Mouse (Mus musculus): ENCODE data around the gene Slc23a2.

The Slc23a2 gene

GRCm38 (mm10) chr2:132135876-132136637 is 8.9 kb downstream of the Slc23a2 start:
- in situ Hi-C loops (cut with MboI; ENCODE audit: low sequenced_read_pairs), result loop anchor here (10.0 kb wide), 1 partner anchor 311 kb away; no protein-coding TSS in a partner anchor

- in situ Hi-C loops (cut with MboI; ENCODE audit: low sequenced_read_pairs), result loop anchor here (10.0 kb wide), 1 partner anchor 310 kb away; no protein-coding TSS in a partner anchor
Observed at GRCm38 (mm10) chr2:132134758-132135157, 10.2 kb downstream of the Slc23a2 start.

GRCm38 (mm10) chr2:132133436-132133835 is 11.5 kb downstream of the Slc23a2 start:
- in situ Hi-C loops (cut with MboI; ENCODE audit: low sequenced_read_pairs), result loop anchor here (10.0 kb wide), 1 partner anchor 309 kb away; no protein-coding TSS in a partner anchor

GRCm38 (mm10) chr2:132131266-132131665 is 13.6 kb downstream of the Slc23a2 start:
- in situ Hi-C loops (cut with MboI; ENCODE audit: low sequenced_read_pairs), result loop anchor here (10.0 kb wide), 1 partner anchor 306 kb away; no protein-coding TSS in a partner anchor

GRCm38 (mm10) chr2:132129980-132130379 is 14.9 kb downstream of the Slc23a2 start:
- in situ Hi-C loops (cut with MboI; ENCODE audit: low sequenced_read_pairs), result loop anchor here (10.0 kb wide), 1 partner anchor 305 kb away; no protein-coding TSS in a partner anchor

- in situ Hi-C loops (cut with MboI; ENCODE audit: low sequenced_read_pairs), result no loop called here
Observed at GRCm38 (mm10) chr2:132129247-132129646, 15.7 kb downstream of the Slc23a2 start.

GRCm38 (mm10) chr2:132127904-132128303 is 17.0 kb downstream of the Slc23a2 start:
- in situ Hi-C loops (cut with MboI; ENCODE audit: low sequenced_read_pairs), result no loop called here

- in situ Hi-C loops (cut with MboI; ENCODE audit: low sequenced_read_pairs), result no loop called here
Observed at GRCm38 (mm10) chr2:132126292-132126691, 18.6 kb downstream of the Slc23a2 start.

- in situ Hi-C loops (cut with MboI; ENCODE audit: low sequenced_read_pairs), result no loop called here
Observed at GRCm38 (mm10) chr2:132123063-132123462, 21.8 kb downstream of the Slc23a2 start.

GRCm38 (mm10) chr2:132121050-132121449 is 23.9 kb downstream of the Slc23a2 start:
- in situ Hi-C loops (cut with MboI; ENCODE audit: low sequenced_read_pairs), result no loop called here

- in situ Hi-C loops (cut with MboI; ENCODE audit: low sequenced_read_pairs), result loop anchor here (5.0 kb wide), 1 partner anchor 131 kb away; no protein-coding TSS in a partner anchor
Observed at GRCm38 (mm10) chr2:132118646-132119045, 26.3 kb downstream of the Slc23a2 start.

GRCm38 (mm10) chr2:132115936-132116335 is 29.0 kb downstream of the Slc23a2 start:
- in situ Hi-C loops (cut with MboI; ENCODE audit: low sequenced_read_pairs), result loop anchor here (5.0 kb wide), 1 partner anchor 129 kb away; no protein-coding TSS in a partner anchor

GRCm38 (mm10) chr2:132115344-132115743 is 29.6 kb downstream of the Slc23a2 start:
- in situ Hi-C loops (cut with MboI; ENCODE audit: low sequenced_read_pairs), result loop anchor here (5.0 kb wide), 1 partner anchor 128 kb away; no protein-coding TSS in a partner anchor

- in situ Hi-C loops (cut with MboI; ENCODE audit: low sequenced_read_pairs), result no loop called here
Observed at GRCm38 (mm10) chr2:132113962-132114759, 30.7 kb downstream of the Slc23a2 start.

- in situ Hi-C loops (cut with MboI; ENCODE audit: low sequenced_read_pairs), result no loop called here
Observed at GRCm38 (mm10) chr2:132112319-132112718, 32.6 kb downstream of the Slc23a2 start.

- in situ Hi-C loops (cut with MboI; ENCODE audit: low sequenced_read_pairs), result no loop called here
Observed at GRCm38 (mm10) chr2:132111905-132112304, 33.0 kb downstream of the Slc23a2 start.

GRCm38 (mm10) chr2:132111266-132111665 is 33.6 kb downstream of the Slc23a2 start:
- in situ Hi-C loops (cut with MboI; ENCODE audit: low sequenced_read_pairs), result no loop called here

- in situ Hi-C loops (cut with MboI; ENCODE audit: low sequenced_read_pairs), result no loop called here
Observed at GRCm38 (mm10) chr2:132110702-132111101, 34.2 kb downstream of the Slc23a2 start.

- in situ Hi-C loops (cut with MboI; ENCODE audit: low sequenced_read_pairs), result no loop called here
Observed at GRCm38 (mm10) chr2:132108988-132109387, 35.9 kb downstream of the Slc23a2 start.

GRCm38 (mm10) chr2:132107611-132108010 is 37.3 kb downstream of the Slc23a2 start:
- in situ Hi-C loops (cut with MboI; ENCODE audit: low sequenced_read_pairs), result no loop called here

- in situ Hi-C loops (cut with MboI; ENCODE audit: low sequenced_read_pairs), result no loop called here
Observed at GRCm38 (mm10) chr2:132106069-132106468, 38.8 kb downstream of the Slc23a2 start.
